Comparison of ENCODE assay signal across 8 mouse cellular contexts in genomic region chr17:34287648-34288047, GRCm38 (mm10). TPM values are rescaled to one million over a fixed set of nuclear protein-coding genes. Genes with fewer than 3 reads are reported as not detected.
DNase-seq lines count a peak whose midpoint lies in the region; ATAC-seq and TF ChIP-seq lines count a peak whose summit lies in the region.

H2-Aa (minus strand) TSS chr17:34287823.

- DNase-seq in liver = peak; percentile 31
- no peak for DNase-seq in liver, embryonic 11.5 days (ENCODE audit: low spot score)
- DNase-seq in c-Kit-positive CD71-positive TER-119-positive erythroid progenitor cells, embryonic 14.5 days (ENCODE audit: low spot score) = peak; percentile 66
- DNase-seq in frontal cortex, postnatal 36 days (ENCODE audit: low spot score in 2 of 2) = peak; percentile 77 to 93
- DNase-seq in left cerebral cortex, postnatal 14 days (ENCODE audit: low spot score in 2 of 2) = peak; percentile 84 to 89

- H3K4me1 ChIP-seq in liver, embryonic 11.5 days (replicated peaks; ENCODE audit: control insufficient read depth, insufficient read depth, low read length) = no peaks in the 10 kb centered on the region
- H3K4me1 ChIP-seq in intestine, postnatal 0 days (replicated peaks; ENCODE audit: control insufficient read depth, insufficient read depth, low read length) = no peaks in the 10 kb centered on the region
- peaks cover 4% of the 10 kb centered on the region for H3K4me1 ChIP-seq in testis, adult 2 months (ENCODE audit: control insufficient read depth, insufficient read depth, low read length)

- 20% methylated on average over 8 of the region's 8 CpGs for WGBS in liver, embryonic 11.5 days
- WGBS in intestine, postnatal 0 days = 18% methylated on average over 8 of the region's 8 CpGs

- H3K9me3 ChIP-seq in liver, embryonic 11.5 days (ENCODE audit: control insufficient read depth, low read length) = no peaks in the 10 kb centered on the region
- H3K9me3 ChIP-seq in intestine, postnatal 0 days (ENCODE audit: control insufficient read depth) = no peaks in the 10 kb centered on the region

- no peak for TF ChIP-seq CTCF in intestine, postnatal 0 days (IDR thresholded peaks at IDR 0.05; ENCODE audit: low read depth)
- no peak for TF ChIP-seq CTCF in testis, adult 2 months (IDR thresholded peaks at IDR 0.05; ENCODE audit: control insufficient read depth, insufficient read depth, insufficient replicate concordance, low read depth, low read length)

- no peak within 1 kb of the TSS for H3K9ac ChIP-seq in liver, embryonic 11.5 days (ENCODE audit: low read depth, low read length)
- H3K9ac ChIP-seq in intestine, postnatal 0 days (ENCODE audit: low read depth, low read length) = no peak within 1 kb of the TSS

- H3K27ac ChIP-seq in liver, embryonic 11.5 days (ENCODE audit: low read depth, low read length) = no peak within 1 kb of the TSS
- no peak within 1 kb of the TSS for H3K27ac ChIP-seq in intestine, postnatal 0 days (ENCODE audit: low read depth, low read length)
- no peak within 1 kb of the TSS for H3K27ac ChIP-seq in testis, adult 2 months (ENCODE audit: control insufficient read depth, insufficient read depth, low read depth, low read length)

- H3K4me2 ChIP-seq in liver, embryonic 11.5 days = no peak within 1 kb of the TSS
- no peak within 1 kb of the TSS for H3K4me2 ChIP-seq in intestine, postnatal 0 days (replicated peaks; ENCODE audit: low read depth)

- no peaks in the 10 kb centered on the region for H3K27me3 ChIP-seq in liver, embryonic 11.5 days (replicated peaks; ENCODE audit: control insufficient read depth, insufficient read depth, low read length)
- no peaks in the 10 kb centered on the region for H3K27me3 ChIP-seq in intestine, postnatal 0 days (replicated peaks; ENCODE audit: control insufficient read depth, insufficient read depth, low read length)
- no peaks in the 10 kb centered on the region for H3K27me3 ChIP-seq in testis, adult 2 months (ENCODE audit: control insufficient read depth, insufficient read depth, low read length)

- no peak; the same call in 1 of the 2 replicates for ATAC-seq in liver, embryonic 11.5 days (replicated peaks; ENCODE audit: low FRiP score)
- peak; percentile 69 for ATAC-seq in intestine, postnatal 0 days
- ATAC-seq in monocyte, adult 5-6 weeks (replicated peaks; ENCODE audit: insufficient number of reproducible peaks, low FRiP score, low TSS enrichment, poor library complexity, severe bottlenecking) = peak; percentile 65

- intact Hi-C loops in left cerebral cortex, postnatal 14 days (cut with DNase I) = no loop called here

- H3K36me3 ChIP-seq in liver, embryonic 11.5 days (ENCODE audit: control insufficient read depth, insufficient read depth, low read length) = no peaks in the 10 kb centered on the region
- H3K36me3 ChIP-seq in intestine, postnatal 0 days (ENCODE audit: control insufficient read depth, insufficient read depth) = no peaks in the 10 kb centered on the region
- no peaks in the 10 kb centered on the region for H3K36me3 ChIP-seq in testis, adult 2 months (ENCODE audit: control insufficient read depth, insufficient read depth, low read length)

- H3K4me3 ChIP-seq in liver, embryonic 11.5 days (ENCODE audit: low read depth, low read length) = no peak within 1 kb of the TSS
- H3K4me3 ChIP-seq in intestine, postnatal 0 days (ENCODE audit: low read depth, low read length) = no peak within 1 kb of the TSS
- H3K4me3 ChIP-seq in testis, adult 2 months (ENCODE audit: control insufficient read depth, low read depth, low read length) = no peak within 1 kb of the TSS

- no peak for TF ChIP-seq POLR2A in testis, adult 2 months (IDR thresholded peaks at IDR 0.05; ENCODE audit: control insufficient read depth, low read depth, low read length)

RNA-seq across cellular contexts. Expression of gene H2-Aa, which starts in this region (rescaled TPM):
- polyA plus RNA-seq in liver, embryonic 11.5 days (2014; fragmentation: Nextera tagmentation; extraction: Ambion mirVana) = not detected in 2 replicates
- polyA plus RNA-seq in intestine, postnatal 0 days (2015; fragmentation: Nextera tagmentation; extraction: Ambion mirVana) = 35.8 and 41.2 TPM in 2 replicates
- total RNA-seq in left cerebral cortex, postnatal 14 days (2021) = 1 to 10 TPM; 1.6 to 1.7 TPM
- total RNA-seq in monocyte, adult 5-6 weeks (2017) = 387 to 602 TPM (median 587 TPM) in 3 replicates
- 10.1 and 11.6 TPM in 2 replicates for polyA plus RNA-seq in testis, adult 2 months (2012; rRNA removed)

Comparison
In these comparisons a context has a peak if more than half of its experiments do, and no peak if none do; other contexts are left out.
1. RNA of gene H2-Aa (total RNA-seq): 387 to 602 TPM in monocyte, adult 5-6 weeks; 1.6 to 1.7 TPM in left cerebral cortex, postnatal 14 days; every median in the first group is over 100 times any median in the second.
2. RNA of gene H2-Aa (polyA plus RNA-seq): 35.8 to 41.2 TPM in intestine, postnatal 0 days and 10.1 to 11.6 TPM in testis, adult 2 months; not detected in liver, embryonic 11.5 days; every median in the first group is over 10 times any median in the second.